Mouse (Mus musculus): ENCODE data around the gene Col26a1. TPM values are rescaled to one million over a fixed set of nuclear protein-coding genes. Genes with fewer than 3 reads are reported as not detected.
A peak's percentile ranks its signal among the peaks of the same experiment; 100 is the strongest.

The Col26a1 gene
- total and polyA plus RNA-seq, 2 experiments from 2014 or later = 27.1 to 43.7 TPM

- Histone ChIP-seq H3K4me3 (ENCODE audit: low read depth, low read length) (no peak overlapping the region), H3K27ac (ENCODE audit: low read depth, low read length) (no peak overlapping the region), H3K4me2 (ENCODE audit: low read depth) (no peak overlapping the region), H3K9me3 (ENCODE audit: low read length) (no peaks in the 10 kb centered on the region), H3K9ac (no peak overlapping the region), H3K36me3 (ENCODE audit: insufficient read depth) (no peaks in the 10 kb centered on the region), H3K4me1 (ENCODE audit: insufficient read depth) (peaks cover 8% of the 10 kb centered on the region; the same call in 1 of the 2 replicates), H3K27me3 (ENCODE audit: insufficient read depth, low read length) (no peaks in the 10 kb centered on the region)
- TF ChIP-seq CTCF (IDR thresholded peaks at IDR 0.05; ENCODE audit: low read depth) = no peak
- 65% methylated on average over 9 of the region's 9 CpGs for WGBS
- ATAC-seq = no peak
- no peak for DNase-seq
Measured at GRCm38 (mm10) chr5:136863276-136863675, 19.7 kb downstream of the Col26a1 start.

GRCm38 (mm10) chr5:136862806-136863205 is 20.2 kb downstream of the Col26a1 start:
- H3K4me2 ChIP-seq (ENCODE audit: low read depth) = no peak overlapping the region
- 57% methylated on average over 4 of the region's 4 CpGs for WGBS

GRCm38 (mm10) chr5:136861191-136861940 is 21.6 kb downstream of the Col26a1 start:
- Histone ChIP-seq H3K9me3 (ENCODE audit: low read length) (no peaks in the 10 kb centered on the region), H3K4me1 (ENCODE audit: insufficient read depth) (peaks cover 8% of the 10 kb centered on the region; the same call in 1 of the 2 replicates), H3K4me3 (ENCODE audit: low read depth, low read length) (no peak overlapping the region), H3K27me3 (ENCODE audit: insufficient read depth, low read length) (no peaks in the 10 kb centered on the region), H3K4me2 (ENCODE audit: low read depth) (peak overlapping the region; percentile 19; the same call in 1 of the 2 replicates), H3K9ac (no peak overlapping the region), H3K36me3 (ENCODE audit: insufficient read depth) (no peaks in the 10 kb centered on the region), H3K27ac (ENCODE audit: low read depth, low read length) (no peak overlapping the region)
- 10% methylated on average over 20 of the region's 20 CpGs for WGBS
- DNase-seq (peak; percentile 9), ATAC-seq (no peak)
- TF ChIP-seq CTCF (IDR thresholded peaks at IDR 0.05; ENCODE audit: low read depth) = no peak

More at GRCm38 (mm10) chr5:136862806-136863205, 20.2 kb downstream of the Col26a1 start:
- H3K9ac ChIP-seq = no peak overlapping the region
- peaks cover 8% of the 10 kb centered on the region; the same call in 1 of the 2 replicates for H3K4me1 ChIP-seq (ENCODE audit: insufficient read depth)
- H3K36me3 ChIP-seq (ENCODE audit: insufficient read depth) = no peaks in the 10 kb centered on the region
- no peak overlapping the region for H3K27ac ChIP-seq (ENCODE audit: low read depth, low read length)
- H3K9me3 ChIP-seq (ENCODE audit: low read length) = no peaks in the 10 kb centered on the region
- TF ChIP-seq CTCF (IDR thresholded peaks at IDR 0.05; ENCODE audit: low read depth) = no peak
- no peaks in the 10 kb centered on the region for H3K27me3 ChIP-seq (ENCODE audit: insufficient read depth, low read length)
- no peak for DNase-seq
- no peak overlapping the region for H3K4me3 ChIP-seq (ENCODE audit: low read depth, low read length)
- no peak for ATAC-seq

- WGBS = 91% methylated on average over 6 of the region's 6 CpGs
- Histone ChIP-seq H3K4me2 (ENCODE audit: low read depth) (no peak overlapping the region), H3K27me3 (ENCODE audit: insufficient read depth, low read length) (no peaks in the 10 kb centered on the region), H3K9me3 (ENCODE audit: low read length) (no peaks in the 10 kb centered on the region), H3K9ac (no peak overlapping the region), H3K27ac (ENCODE audit: low read depth, low read length) (no peak overlapping the region), H3K36me3 (ENCODE audit: insufficient read depth) (no peaks in the 10 kb centered on the region), H3K4me3 (ENCODE audit: low read depth, low read length) (no peak overlapping the region), H3K4me1 (ENCODE audit: insufficient read depth) (no peaks in the 10 kb centered on the region)
- DNase-seq (no peak), ATAC-seq (no peak)
- no peak for TF ChIP-seq CTCF (IDR thresholded peaks at IDR 0.05; ENCODE audit: low read depth)
Measured at GRCm38 (mm10) chr5:136850716-136851115, 32.3 kb downstream of the Col26a1 start.

GRCm38 (mm10) chr5:136846385-136847264 is 36.4 kb downstream of the Col26a1 start:
- Histone ChIP-seq H3K27ac (ENCODE audit: low read depth, low read length) (no peak overlapping the region), H3K9ac (no peak overlapping the region), H3K27me3 (ENCODE audit: insufficient read depth, low read length) (no peaks in the 10 kb centered on the region), H3K4me1 (ENCODE audit: insufficient read depth) (no peaks in the 10 kb centered on the region), H3K4me2 (ENCODE audit: low read depth) (no peak overlapping the region), H3K36me3 (ENCODE audit: insufficient read depth) (no peaks in the 10 kb centered on the region), H3K9me3 (ENCODE audit: low read length) (no peaks in the 10 kb centered on the region), H3K4me3 (ENCODE audit: low read depth, low read length) (no peak overlapping the region)
- no peak for DNase-seq
- 78% methylated on average over 19 of the region's 19 CpGs for WGBS
- TF ChIP-seq CTCF (IDR thresholded peaks at IDR 0.05; ENCODE audit: low read depth) = no peak
- no peak for ATAC-seq

DNA sequence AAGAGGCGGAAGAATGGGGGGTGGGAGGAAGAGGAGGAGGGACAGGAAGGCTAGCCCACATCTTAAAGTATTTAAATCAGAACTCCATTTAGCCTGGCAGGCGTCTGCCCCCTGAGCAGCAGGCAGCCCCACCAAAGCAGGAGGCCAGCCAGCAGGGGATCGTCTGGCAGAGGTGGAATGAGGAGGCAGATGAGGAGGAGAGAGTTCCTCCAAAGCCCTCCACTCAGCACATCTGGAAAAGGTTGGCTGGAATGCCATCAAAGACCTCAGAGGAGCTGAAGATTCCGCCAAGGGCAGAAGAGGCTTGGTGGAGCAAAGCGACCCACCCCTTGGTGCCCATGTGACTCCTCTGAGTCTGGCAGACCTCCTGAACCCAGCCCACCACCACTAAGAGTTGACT is 39.1 kb downstream of the Col26a1 start:
- no peak overlapping the region for H3K9ac ChIP-seq
- no peak overlapping the region for H3K27ac ChIP-seq (ENCODE audit: low read depth, low read length)
- no peak overlapping the region for H3K4me3 ChIP-seq (ENCODE audit: low read depth, low read length)
- no peaks in the 10 kb centered on the region for H3K9me3 ChIP-seq (ENCODE audit: low read length)
- 70% methylated on average over 5 of the region's 5 CpGs for WGBS
- TF ChIP-seq CTCF (IDR thresholded peaks at IDR 0.05; ENCODE audit: low read depth) = no peak
- H3K27me3 ChIP-seq (ENCODE audit: insufficient read depth, low read length) = no peaks in the 10 kb centered on the region
- no peak for ATAC-seq
- no peaks in the 10 kb centered on the region for H3K4me1 ChIP-seq (ENCODE audit: insufficient read depth)
- DNase-seq = no peak
- no peak overlapping the region for H3K4me2 ChIP-seq (ENCODE audit: low read depth)
- H3K36me3 ChIP-seq (ENCODE audit: insufficient read depth) = no peaks in the 10 kb centered on the region

GRCm38 (mm10) chr5:136840036-136840435 is 43.0 kb downstream of the Col26a1 start:
- ATAC-seq (no peak), DNase-seq (peak; percentile 43)
- no peak overlapping the region for H3K4me2 ChIP-seq (ENCODE audit: low read depth)
- no peak overlapping the region for H3K4me3 ChIP-seq (ENCODE audit: low read depth, low read length)
- no peak overlapping the region for H3K27ac ChIP-seq (ENCODE audit: low read depth, low read length)
- H3K27me3 ChIP-seq (ENCODE audit: insufficient read depth, low read length) = no peaks in the 10 kb centered on the region
- no peaks in the 10 kb centered on the region for H3K36me3 ChIP-seq (ENCODE audit: insufficient read depth)
- H3K4me1 ChIP-seq (ENCODE audit: insufficient read depth) = no peaks in the 10 kb centered on the region
- WGBS = 8% methylated on average over 8 of the region's 8 CpGs
- no peaks in the 10 kb centered on the region for H3K9me3 ChIP-seq (ENCODE audit: low read length)
- TF ChIP-seq CTCF (IDR thresholded peaks at IDR 0.05; ENCODE audit: low read depth) = peak; percentile 72
- no peak overlapping the region for H3K9ac ChIP-seq
